Mouse (Mus musculus): ENCODE measurements around the gene Ndufs7.

DNA sequence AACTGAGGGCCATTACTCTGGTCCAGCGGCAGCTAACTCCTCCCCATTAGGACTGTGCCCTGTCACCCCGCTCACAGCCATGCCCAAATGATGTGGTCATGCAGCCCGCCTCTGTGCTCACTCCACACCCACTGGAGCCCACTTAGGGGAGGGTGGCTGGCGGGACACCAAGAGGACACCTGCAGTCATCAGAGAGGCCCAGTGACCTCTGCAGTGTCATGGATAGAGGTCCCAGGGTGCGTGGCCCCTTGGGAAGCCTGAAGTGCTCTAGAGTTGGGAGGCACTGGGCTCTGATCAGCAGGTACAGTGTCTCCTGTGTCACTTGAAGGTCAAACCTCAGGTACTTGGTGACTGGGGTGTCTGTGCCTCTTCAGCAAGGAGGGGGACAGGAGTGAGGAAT lies 47.9 kb downstream of the Ndufs7 start:
- TF ChIP-seq GATA1 (IDR thresholded peaks at IDR 0.05; ENCODE audit: borderline replicate concordance, low read length) = no peak
- TF ChIP-seq FLI1 (IDR thresholded peaks at IDR 0.05; ENCODE audit: low read length) = no peak

Data from megakaryocyte, embryonic 14.5 days (primary cell).